ENCODE assay signal across 21 mouse cellular contexts in the genomic region with DNA sequence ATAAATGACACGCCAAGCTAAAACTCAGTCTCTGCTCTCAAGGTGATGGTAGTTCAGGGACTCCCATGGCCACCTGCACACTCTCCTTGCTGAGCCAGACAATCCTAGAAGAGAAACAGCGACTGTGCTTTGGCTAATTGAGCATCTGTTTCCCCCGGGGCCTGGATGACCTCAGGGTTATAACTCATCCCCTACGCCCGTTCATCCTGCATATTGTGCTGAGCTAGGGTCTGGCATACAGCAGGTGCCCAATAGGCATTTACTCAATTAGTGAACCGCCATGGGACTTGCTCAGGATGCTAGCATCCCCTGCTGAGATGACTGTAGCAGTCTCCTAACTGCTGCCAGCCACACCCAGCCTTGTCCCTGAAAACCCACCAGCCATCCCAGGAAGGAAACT. TPM values are rescaled to one million over a fixed set of nuclear protein-coding genes. Genes with fewer than 3 reads are reported as not detected.
A peak's percentile ranks its signal among the peaks of the same experiment; 100 is the strongest.
DNase-seq lines count a peak whose midpoint lies in the region; ATAC-seq lines count a peak whose summit lies in the region.
"Had no signal": no experiment of that assay in that cellular context is flagged by ENCODE, and none has a peak within 500 bp of the region (broad histone marks: within the 10 kb centered on the region; RNA-seq: fewer than 3 reads in every experiment).

No protein-coding gene starts in this region.

- H3K4me1 ChIP-seq in hindbrain, embryonic 13.5 days (replicated peaks): 0 out of 2 replicates have a peak, but pooled peaks cover 2% of the 10 kb centered on the region
- peaks cover 4% of the 10 kb centered on the region; the same call in 1 of the 2 replicates for H3K4me1 ChIP-seq in hindbrain, embryonic 10.5 days (replicated peaks)
- no peaks in the 10 kb centered on the region for H3K4me1 ChIP-seq in neural tube, embryonic 11.5 days (ENCODE audit: control insufficient read depth, insufficient read depth, low read length)
- peaks cover 2% of the 10 kb centered on the region; the same call in 1 of the 2 replicates for H3K4me1 ChIP-seq in neural tube, embryonic 15.5 days
- peaks cover 9% of the 10 kb centered on the region; the same call in 1 of the 2 replicates for H3K4me1 ChIP-seq in neural tube, embryonic 13.5 days (replicated peaks)
- H3K4me1 ChIP-seq: forebrain, embryonic 12.5 days; heart, embryonic 12.5 days; hindbrain, embryonic 15.5 days had no signal

- peak; percentile 39; the same call in 1 of the 2 replicates for ATAC-seq in hindbrain, embryonic 13.5 days (ENCODE audit: low FRiP score)
- peak; percentile 45; the same call in 1 of the 2 replicates for ATAC-seq in neural tube, embryonic 11.5 days (ENCODE audit: insufficient read depth, low FRiP score, low TSS enrichment)
- ATAC-seq in neural tube, embryonic 15.5 days (ENCODE audit: low FRiP score): no peak
- peak; percentile 50; the same call in 1 of the 2 replicates for ATAC-seq in neural tube, embryonic 13.5 days (ENCODE audit: low read depth)
- ATAC-seq: activated CD4-positive, CD25-positive, alpha-beta regulatory T cell, adult 4 months; forebrain, embryonic 16.5 days; Patski had no signal

- DNase-seq in embryo, embryonic 11 days: peak; percentile 32
- DNase-seq in embryo, embryonic 10 days (ENCODE audit: low spot score): no peak
- no peak for DNase-seq in hindbrain, embryonic 10.5 days (ENCODE audit: low spot score)
- peak; percentile 40 for DNase-seq in neural tube, embryonic 11.5 days (ENCODE audit: low spot score)
- no peak for DNase-seq in kidney, adult 8-10 months
- DNase-seq: adrenal gland, postnatal 14 days; cerebellum, adult 11-12 months; cerebellum, adult 9-10 months; cerebellum, postnatal 36 days; gastrocnemius, postnatal 14 days had no signal

- H3K4me2 ChIP-seq in hindbrain, embryonic 13.5 days: no peak overlapping the region
- H3K4me2 ChIP-seq in neural tube, embryonic 11.5 days (ENCODE audit: low read depth): no peak overlapping the region
- H3K4me2 ChIP-seq in neural tube, embryonic 15.5 days: no peak overlapping the region
- no peak overlapping the region for H3K4me2 ChIP-seq in neural tube, embryonic 13.5 days
- H3K4me2 ChIP-seq: embryonic facial prominence, embryonic 13.5 days; forebrain, embryonic 12.5 days; heart, embryonic 12.5 days; hindbrain, embryonic 15.5 days had no signal

- H3K36me3 ChIP-seq in hindbrain, embryonic 13.5 days: no peaks in the 10 kb centered on the region
- H3K36me3 ChIP-seq in hindbrain, embryonic 10.5 days: no peaks in the 10 kb centered on the region
- no peaks in the 10 kb centered on the region for H3K36me3 ChIP-seq in neural tube, embryonic 11.5 days (ENCODE audit: control insufficient read depth, insufficient read depth, low read length)
- H3K36me3 ChIP-seq in neural tube, embryonic 15.5 days: no peaks in the 10 kb centered on the region
- H3K36me3 ChIP-seq in neural tube, embryonic 13.5 days: no peaks in the 10 kb centered on the region
- H3K36me3 ChIP-seq: embryonic facial prominence, embryonic 13.5 days; forebrain, embryonic 12.5 days; heart, embryonic 12.5 days; hindbrain, embryonic 15.5 days had no signal

- WGBS in hindbrain, embryonic 13.5 days: 34% methylated on average over 6 of the region's 6 CpGs
- 54% methylated on average over 6 of the region's 6 CpGs for WGBS in hindbrain, embryonic 10.5 days
- WGBS in neural tube, embryonic 11.5 days: 32% methylated on average over 6 of the region's 6 CpGs
- 17% methylated on average over 6 of the region's 6 CpGs for WGBS in neural tube, embryonic 15.5 days
- 9% methylated on average over 6 of the region's 6 CpGs for WGBS in neural tube, embryonic 13.5 days

- no peak overlapping the region for H3K4me3 ChIP-seq in hindbrain, embryonic 13.5 days
- no peak overlapping the region for H3K4me3 ChIP-seq in hindbrain, embryonic 10.5 days
- H3K4me3 ChIP-seq in neural tube, embryonic 11.5 days (ENCODE audit: low read depth, low read length): no peak overlapping the region
- H3K4me3 ChIP-seq in neural tube, embryonic 15.5 days (replicated peaks): no peak overlapping the region
- H3K4me3 ChIP-seq in neural tube, embryonic 13.5 days: no peak overlapping the region
- H3K4me3 ChIP-seq: embryonic facial prominence, embryonic 13.5 days; forebrain, embryonic 12.5 days; heart, embryonic 12.5 days; hindbrain, embryonic 15.5 days had no signal

- no peak overlapping the region for H3K9ac ChIP-seq in hindbrain, embryonic 13.5 days
- H3K9ac ChIP-seq in neural tube, embryonic 11.5 days (ENCODE audit: low read length): no peak overlapping the region
- no peak overlapping the region for H3K9ac ChIP-seq in neural tube, embryonic 15.5 days (replicated peaks)
- no peak overlapping the region for H3K9ac ChIP-seq in neural tube, embryonic 13.5 days
- H3K9ac ChIP-seq: embryonic facial prominence, embryonic 13.5 days; forebrain, embryonic 12.5 days; heart, embryonic 12.5 days; hindbrain, embryonic 15.5 days had no signal

- H3K9me3 ChIP-seq in hindbrain, embryonic 13.5 days: no peaks in the 10 kb centered on the region
- H3K9me3 ChIP-seq in hindbrain, embryonic 10.5 days: no peaks in the 10 kb centered on the region
- H3K9me3 ChIP-seq in neural tube, embryonic 11.5 days (ENCODE audit: control insufficient read depth, low read length): no peaks in the 10 kb centered on the region
- H3K9me3 ChIP-seq in neural tube, embryonic 15.5 days (replicated peaks): no peaks in the 10 kb centered on the region
- H3K9me3 ChIP-seq in neural tube, embryonic 13.5 days: no peaks in the 10 kb centered on the region
- H3K9me3 ChIP-seq: embryonic facial prominence, embryonic 13.5 days; forebrain, embryonic 12.5 days; heart, embryonic 12.5 days; hindbrain, embryonic 15.5 days had no signal

- no peak overlapping the region for H3K27ac ChIP-seq in hindbrain, embryonic 13.5 days
- no peak overlapping the region for H3K27ac ChIP-seq in hindbrain, embryonic 10.5 days
- H3K27ac ChIP-seq in neural tube, embryonic 11.5 days (ENCODE audit: low read depth, low read length): no peak overlapping the region
- H3K27ac ChIP-seq in neural tube, embryonic 15.5 days (replicated peaks): no peak overlapping the region
- H3K27ac ChIP-seq in neural tube, embryonic 13.5 days (replicated peaks): no peak overlapping the region
- H3K27ac ChIP-seq: embryonic facial prominence, embryonic 13.5 days; forebrain, embryonic 12.5 days; hindbrain, embryonic 15.5 days had no signal

- 0 out of 2 replicates have a peak, but pooled peaks cover 5% of the 10 kb centered on the region for H3K27me3 ChIP-seq in hindbrain, embryonic 13.5 days
- no peaks in the 10 kb centered on the region for H3K27me3 ChIP-seq in hindbrain, embryonic 10.5 days (ENCODE audit: insufficient read depth, poor library complexity, severe bottlenecking)
- no peaks in the 10 kb centered on the region for H3K27me3 ChIP-seq in neural tube, embryonic 11.5 days (ENCODE audit: control insufficient read depth, insufficient read depth, low read length)
- no peaks in the 10 kb centered on the region for H3K27me3 ChIP-seq in neural tube, embryonic 15.5 days (replicated peaks)
- 0 out of 2 replicates have a peak, but pooled peaks cover 3% of the 10 kb centered on the region for H3K27me3 ChIP-seq in neural tube, embryonic 13.5 days
- H3K27me3 ChIP-seq: embryonic facial prominence, embryonic 13.5 days; hindbrain, embryonic 15.5 days; Patski had no signal

RNA-seq across cellular contexts. Expression of gene Cited4, which starts 20.9 kb away (rescaled TPM):
- polyA plus RNA-seq in hindbrain, embryonic 13.5 days (2015; fragmentation: Nextera tagmentation; extraction: Ambion mirVana): 0.61 and 0.93 TPM in 2 replicates
- 16.5 and 17.3 TPM in 2 replicates for polyA plus RNA-seq in hindbrain, embryonic 10.5 days (2016; fragmentation: Nextera tagmentation; extraction: Ambion mirVana)
- 6.4 and 7.3 TPM in 2 replicates for polyA plus RNA-seq in neural tube, embryonic 11.5 days (2014; fragmentation: Nextera tagmentation; extraction: Ambion mirVana)
- polyA plus RNA-seq in neural tube, embryonic 15.5 days (2015; fragmentation: Nextera tagmentation; extraction: Ambion mirVana): 1.4 and 2.1 TPM in 2 replicates
- polyA plus RNA-seq in neural tube, embryonic 13.5 days (2015; fragmentation: Nextera tagmentation; extraction: Ambion mirVana): 0.95 and 1.4 TPM in 2 replicates
- polyA plus RNA-seq: C2C12 had no signal

Comparison
In these comparisons a context has a peak if more than half of its experiments do, and no peak if none do; other contexts are left out.
1. DNase-seq: peak in embryo, embryonic 11 days (single experiment) and neural tube, embryonic 11.5 days (single experiment); none in embryo, embryonic 10 days (single experiment), hindbrain, embryonic 10.5 days (single experiment) and kidney, adult 8-10 months (0 of 2).